Mouse (Mus musculus) heart, postnatal 0 days (tissue): ENCODE data around the gene Npy1r.

Source experiments
- CTCF ChIP-seq: IDR thresholded peaks from 2 replicates; pipeline ENCODE4 v1.5.1; 2016; ENCODE audit warnings: antibody characterized with exemption, control low read depth, low read depth
- EP300 ChIP-seq: IDR thresholded peaks from 2 replicates; pipeline ENCODE4 v1.6.1; 2016; ENCODE audit warnings: antibody characterized with exemption, low read depth

DNA sequence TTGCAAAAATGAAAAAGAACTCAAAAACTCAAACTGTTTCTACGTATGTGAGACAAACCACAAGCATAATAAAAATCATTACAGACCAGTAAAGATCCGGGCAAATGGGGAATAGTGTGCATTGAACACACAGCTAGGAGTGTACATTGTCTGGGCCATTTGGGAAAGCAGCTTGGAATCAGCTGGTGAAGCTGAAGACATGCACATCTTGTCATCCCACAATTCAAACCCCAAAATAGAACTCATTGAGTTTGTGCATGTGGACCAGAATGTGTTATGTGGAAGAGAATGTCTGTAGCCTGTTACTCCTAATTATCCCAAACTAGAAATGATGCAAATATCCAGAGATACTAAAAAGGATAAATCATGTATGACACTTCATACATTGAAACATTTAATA, 25.8 kb downstream of the Npy1r start:
- TF ChIP-seq CTCF (no peak), EP300 (no peak)
